Mouse (Mus musculus): ENCODE results near the gene Brap. TPM values are rescaled to one million over a fixed set of nuclear protein-coding genes. Genes with fewer than 3 reads are reported as not detected.

Brap gene
- polyA plus RNA-seq, 1 experiment from 2014 or later: 22.7 TPM

- H3K27me3 ChIP-seq (ENCODE audit: control insufficient read depth, insufficient read depth, low read depth, low read length): no peaks in the 10 kb centered on the region
- H3K4me2 ChIP-seq (ENCODE audit: low read depth, low read length): peak overlapping the region; percentile 53
- peak overlapping the region; percentile 5; the same call in 1 of the 2 replicates for H3K9ac ChIP-seq (ENCODE audit: low read depth, low read length)
- peaks cover 38% of the 10 kb centered on the region for H3K4me1 ChIP-seq (ENCODE audit: control insufficient read depth, low read depth, low read length)
- H3K4me3 ChIP-seq (ENCODE audit: low read depth, low read length): no peak overlapping the region; the same call in 1 of the 2 replicates
- no peaks in the 10 kb centered on the region for H3K36me3 ChIP-seq (ENCODE audit: control insufficient read depth, insufficient read depth)
- no peak for ATAC-seq (ENCODE audit: low read depth)
- H3K27ac ChIP-seq (ENCODE audit: low read length): no peak overlapping the region
- no peaks in the 10 kb centered on the region for H3K9me3 ChIP-seq (replicated peaks; ENCODE audit: control insufficient read depth, low read length)
- 14% methylated on average over 20 of the region's 20 CpGs for WGBS (ENCODE audit: insufficient replicate concordance)
These were observed 44.3 kb downstream of the Brap start for GRCm38 (mm10) chr5:121704512-121705248.

- Histone ChIP-seq H3K4me1 (ENCODE audit: control insufficient read depth, low read depth, low read length) (peaks cover 26% of the 10 kb centered on the region), H3K4me3 (ENCODE audit: low read depth, low read length) (peak overlapping the region; percentile 80), H3K9me3 (replicated peaks; ENCODE audit: control insufficient read depth, low read length) (no peaks in the 10 kb centered on the region), H3K9ac (ENCODE audit: low read depth, low read length) (no peak overlapping the region), H3K36me3 (ENCODE audit: control insufficient read depth, insufficient read depth) (no peaks in the 10 kb centered on the region), H3K4me2 (ENCODE audit: low read depth, low read length) (peak overlapping the region; percentile 79), H3K27me3 (ENCODE audit: control insufficient read depth, insufficient read depth, low read depth, low read length) (no peaks in the 10 kb centered on the region), H3K27ac (ENCODE audit: low read length) (peak overlapping the region; percentile 50; the same call in 1 of the 2 replicates)
- no peak for ATAC-seq (ENCODE audit: low read depth)
- 58% methylated on average over 2 of the region's 2 CpGs for WGBS (ENCODE audit: insufficient replicate concordance)
These were observed 50.0 kb downstream of the Brap start for GRCm38 (mm10) chr5:121710402-121710801.

GRCm38 (mm10) chr5:121710851-121711173 is 50.4 kb downstream of the Brap start:
- Histone ChIP-seq H3K27me3 (ENCODE audit: control insufficient read depth, insufficient read depth, low read depth, low read length) (no peaks in the 10 kb centered on the region), H3K4me2 (ENCODE audit: low read depth, low read length) (peak overlapping the region; percentile 79), H3K27ac (ENCODE audit: low read length) (peak overlapping the region; percentile 94), H3K4me1 (ENCODE audit: control insufficient read depth, low read depth, low read length) (peaks cover 26% of the 10 kb centered on the region), H3K36me3 (ENCODE audit: control insufficient read depth, insufficient read depth) (no peaks in the 10 kb centered on the region), H3K9ac (ENCODE audit: low read depth, low read length) (peak overlapping the region; percentile 96), H3K9me3 (replicated peaks; ENCODE audit: control insufficient read depth, low read length) (no peaks in the 10 kb centered on the region), H3K4me3 (ENCODE audit: low read depth, low read length) (peak overlapping the region; percentile 80)
- no peak for ATAC-seq (ENCODE audit: low read depth)
- WGBS (ENCODE audit: insufficient replicate concordance): 0% methylated on average over 12 of the region's 12 CpGs

- Histone ChIP-seq H3K9me3 (replicated peaks; ENCODE audit: control insufficient read depth, low read length) (no peaks in the 10 kb centered on the region), H3K4me3 (ENCODE audit: low read depth, low read length) (peak within 1 kb of the TSS; percentile 80), H3K4me2 (ENCODE audit: low read depth, low read length) (peak within 1 kb of the TSS; percentile 97), H3K27ac (ENCODE audit: low read length) (peak within 1 kb of the TSS; percentile 94), H3K4me1 (ENCODE audit: control insufficient read depth, low read depth, low read length) (peaks cover 29% of the 10 kb centered on the region), H3K27me3 (ENCODE audit: control insufficient read depth, insufficient read depth, low read depth, low read length) (no peaks in the 10 kb centered on the region), H3K36me3 (ENCODE audit: control insufficient read depth, insufficient read depth) (no peaks in the 10 kb centered on the region), H3K9ac (ENCODE audit: low read depth, low read length) (peak within 1 kb of the TSS; percentile 96)
- WGBS (ENCODE audit: insufficient replicate concordance): under 1% methylated on average over 52 of the region's 103 CpGs
- peak; percentile 87 for ATAC-seq (ENCODE audit: low read depth)
These were observed 51.0 kb downstream of the Brap start, which contains the start of gene Atxn2 for GRCm38 (mm10) chr5:121711174-121711927. Atxn2 (plus strand) TSS chr5:121711337.

GRCm38 (mm10) chr5:121711928-121712231 is 51.5 kb downstream of the Brap start:
- no peaks in the 10 kb centered on the region for H3K27me3 ChIP-seq (ENCODE audit: control insufficient read depth, insufficient read depth, low read depth, low read length)
- no peaks in the 10 kb centered on the region for H3K36me3 ChIP-seq (ENCODE audit: control insufficient read depth, insufficient read depth)
- peak overlapping the region; percentile 96 for H3K9ac ChIP-seq (ENCODE audit: low read depth, low read length)
- no peaks in the 10 kb centered on the region for H3K9me3 ChIP-seq (replicated peaks; ENCODE audit: control insufficient read depth, low read length)
- 1% methylated on average over 30 of the region's 57 CpGs for WGBS (ENCODE audit: insufficient replicate concordance)
- peak overlapping the region; percentile 80 for H3K4me3 ChIP-seq (ENCODE audit: low read depth, low read length)
- peak overlapping the region; percentile 97 for H3K4me2 ChIP-seq (ENCODE audit: low read depth, low read length)
- peak; percentile 64 for ATAC-seq (ENCODE audit: low read depth)
- peak overlapping the region; percentile 94 for H3K27ac ChIP-seq (ENCODE audit: low read length)
- H3K4me1 ChIP-seq (ENCODE audit: control insufficient read depth, low read depth, low read length): peaks cover 32% of the 10 kb centered on the region

GRCm38 (mm10) chr5:121712232-121712933 is 52.0 kb downstream of the Brap start:
- Histone ChIP-seq H3K9me3 (replicated peaks; ENCODE audit: control insufficient read depth, low read length) (no peaks in the 10 kb centered on the region), H3K4me1 (ENCODE audit: control insufficient read depth, low read depth, low read length) (peaks cover 32% of the 10 kb centered on the region), H3K27me3 (ENCODE audit: control insufficient read depth, insufficient read depth, low read depth, low read length) (no peaks in the 10 kb centered on the region), H3K36me3 (ENCODE audit: control insufficient read depth, insufficient read depth) (peaks cover 1% of the 10 kb centered on the region; the same call in 1 of the 2 replicates), H3K9ac (ENCODE audit: low read depth, low read length) (peak overlapping the region; percentile 96), H3K27ac (ENCODE audit: low read length) (peak overlapping the region; percentile 94), H3K4me2 (ENCODE audit: low read depth, low read length) (peak overlapping the region; percentile 97), H3K4me3 (ENCODE audit: low read depth, low read length) (peak overlapping the region; percentile 80)
- ATAC-seq (ENCODE audit: low read depth): peak; percentile 12; the same call in 1 of the 2 replicates
- WGBS (ENCODE audit: insufficient replicate concordance): 1% methylated on average over 28 of the region's 66 CpGs

GRCm38 (mm10) chr5:121712934-121713538 is 52.7 kb downstream of the Brap start:
- WGBS (ENCODE audit: insufficient replicate concordance): 2% methylated on average over 24 of the region's 32 CpGs
- no peaks in the 10 kb centered on the region for H3K9me3 ChIP-seq (replicated peaks; ENCODE audit: control insufficient read depth, low read length)
- H3K9ac ChIP-seq (ENCODE audit: low read depth, low read length): peak overlapping the region; percentile 96
- peak overlapping the region; percentile 80 for H3K4me3 ChIP-seq (ENCODE audit: low read depth, low read length)
- no peak for ATAC-seq (ENCODE audit: low read depth)
- peak overlapping the region; percentile 97 for H3K4me2 ChIP-seq (ENCODE audit: low read depth, low read length)
- H3K27me3 ChIP-seq (ENCODE audit: control insufficient read depth, insufficient read depth, low read depth, low read length): no peaks in the 10 kb centered on the region
- peaks cover 2% of the 10 kb centered on the region for H3K36me3 ChIP-seq (ENCODE audit: control insufficient read depth, insufficient read depth)
- H3K4me1 ChIP-seq (ENCODE audit: control insufficient read depth, low read depth, low read length): peaks cover 32% of the 10 kb centered on the region
- peak overlapping the region; percentile 94 for H3K27ac ChIP-seq (ENCODE audit: low read length)

GRCm38 (mm10) chr5:121714331-121714730 is 54.0 kb downstream of the Brap start:
- Histone ChIP-seq H3K27me3 (ENCODE audit: control insufficient read depth, insufficient read depth, low read depth, low read length) (no peaks in the 10 kb centered on the region), H3K4me2 (ENCODE audit: low read depth, low read length) (peak overlapping the region; percentile 97), H3K9ac (ENCODE audit: low read depth, low read length) (no peak overlapping the region), H3K4me1 (ENCODE audit: control insufficient read depth, low read depth, low read length) (peaks cover 33% of the 10 kb centered on the region), H3K4me3 (ENCODE audit: low read depth, low read length) (no peak overlapping the region), H3K9me3 (replicated peaks; ENCODE audit: control insufficient read depth, low read length) (no peaks in the 10 kb centered on the region), H3K27ac (ENCODE audit: low read length) (peak overlapping the region; percentile 61; the same call in 1 of the 2 replicates), H3K36me3 (ENCODE audit: control insufficient read depth, insufficient read depth) (peaks cover 2% of the 10 kb centered on the region)
- 64% methylated on average over 1 of the region's 1 CpGs for WGBS (ENCODE audit: insufficient replicate concordance)
- no peak for ATAC-seq (ENCODE audit: low read depth)

Measured in liver, embryonic 16.5 days (tissue).